Mouse (Mus musculus) MEL (cell line): Measurements from ENCODE around the gene Nsun2.

ENCODE experiments used
- BHLHE40 ChIP-seq: IDR thresholded peaks from 2 replicates; pipeline ENCODE4 v1.6.1; 2012; ENCODE audit warnings: low read depth, mild to moderate bottlenecking, inconsistent platforms, low read length, improper control_type of control experiment, borderline replicate concordance
- CHD1 ChIP-seq: IDR thresholded peaks from 2 replicates; pipeline ENCODE4 v1.6.1; 2012; ENCODE audit warnings: low read depth, mild to moderate bottlenecking, inconsistent platforms, low read length, improper control_type of control experiment
- CHD2 ChIP-seq: IDR thresholded peaks from 2 replicates; pipeline ENCODE4 v1.6.1; 2011; ENCODE audit warnings: low read length, improper control_type of control experiment
- CTCF ChIP-seq, 3 experiments: IDR thresholded peaks in 2 of 3; conservative IDR thresholded peaks in 1 of 3; 2 replicates each; pipeline ENCODE4 v1.5.1; 2011 to 2012; ENCODE audit warnings: low read length in 3 of 3, low read depth in 2 of 3, mild to moderate bottlenecking in 2 of 3, improper control_type of control experiment in 1 of 3, inconsistent platforms in 1 of 3, mixed read lengths in 1 of 3, moderate library complexity in 1 of 3; ENCODE audit not compliant: control insufficient read depth in 1 of 3, insufficient read depth in 1 of 3, poor library complexity in 1 of 3, severe bottlenecking in 1 of 3
- GATA1 ChIP-seq: IDR thresholded peaks from 2 replicates; pipeline ENCODE4 v1.6.1; 2011; ENCODE audit warnings: low read depth, low read length, improper control_type of control experiment
- HCFC1 ChIP-seq: IDR thresholded peaks from 2 replicates; pipeline ENCODE4 v1.6.1; 2012; ENCODE audit warnings: low read depth, mild to moderate bottlenecking, inconsistent platforms, low read length, improper control_type of control experiment, moderate library complexity
- KAT2A ChIP-seq: conservative IDR thresholded peaks from 2 replicates; pipeline ENCODE4 v1.6.1; 2012; ENCODE audit warnings: low read depth, low read length, improper control_type of control experiment, inconsistent platforms
- MAFK ChIP-seq: IDR thresholded peaks from 2 replicates; pipeline ENCODE4 v1.6.1; 2011; ENCODE audit warnings: low read depth, mild to moderate bottlenecking, low read length, improper control_type of control experiment, borderline replicate concordance
- MAZ ChIP-seq: IDR thresholded peaks from 2 replicates; pipeline ENCODE4 v1.6.1; 2012; ENCODE audit warnings: low read depth, mild to moderate bottlenecking, inconsistent platforms, low read length, improper control_type of control experiment
- MYB ChIP-seq: IDR thresholded peaks from 2 replicates; pipeline ENCODE4 v1.6.1; 2011; ENCODE audit warnings: mild to moderate bottlenecking, low read depth, low read length, improper control_type of control experiment
- POLR2A ChIP-seq, 2 experiments: IDR thresholded peaks; 2 replicates each; pipeline ENCODE4 v1.6.1; 2011 to 2012; ENCODE audit warnings: low read length in 2 of 2, mild to moderate bottlenecking in 2 of 2, control low read depth in 1 of 2, improper control_type of control experiment in 1 of 2, low read depth in 1 of 2, moderate library complexity in 1 of 2; ENCODE audit not compliant: control insufficient read depth in 1 of 2, insufficient read depth in 1 of 2, poor library complexity in 1 of 2
- POLR2AphosphoS5 ChIP-seq: IDR thresholded peaks from 2 replicates; pipeline ENCODE4 v1.6.1; 2012; ENCODE audit warnings: low read depth, borderline replicate concordance, mild to moderate bottlenecking, inconsistent platforms, low read length, moderate library complexity, mixed read lengths
- USF2 ChIP-seq, 2 experiments: IDR thresholded peaks; 2 replicates each; pipeline ENCODE4 v1.6.1; 2011 to 2012; ENCODE audit warnings: improper control_type of control experiment in 2 of 2, low read length in 2 of 2, borderline replicate concordance in 1 of 2, inconsistent platforms in 1 of 2, low read depth in 1 of 2, mild to moderate bottlenecking in 1 of 2; ENCODE audit not compliant: insufficient read depth in 1 of 2

DNA sequence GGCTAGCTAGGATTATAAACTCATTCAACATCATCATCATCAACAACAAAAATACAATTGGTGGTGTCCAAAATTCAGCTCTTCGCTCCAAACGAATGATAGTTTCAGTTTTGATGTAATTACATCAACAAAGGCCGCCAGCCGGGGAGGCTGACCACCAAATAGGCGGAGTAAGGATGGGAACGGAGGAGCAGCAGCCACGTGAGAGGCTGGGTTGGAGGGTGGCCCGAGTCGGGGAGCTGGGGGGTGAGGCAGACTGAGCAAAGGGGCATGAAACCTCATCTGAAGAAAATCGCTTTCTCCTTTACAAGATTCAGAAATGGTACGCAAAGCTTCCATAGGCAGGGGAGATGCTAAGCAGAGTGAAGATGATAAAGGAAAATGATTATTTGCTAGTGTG is 43.1 kb downstream of the Nsun2 start:
- TF ChIP-seq MAZ (no peak), CTCF (IDR thresholded peaks at IDR 0.05 in 2 of 3, conservative IDR thresholded peaks at IDR 0.05 in 1 of 3; ENCODE audit: control insufficient read depth in 1 of 3, insufficient read depth in 1 of 3, low read depth in 2 of 3, low read length in 3 of 3, poor library complexity in 1 of 3, severe bottlenecking in 1 of 3) (no peak), CHD2 (no peak), GATA1 (no peak), HCFC1 (no peak), BHLHE40 (no peak), MYB (no peak), KAT2A (no peak), CHD1 (no peak), POLR2A (IDR thresholded peaks at IDR 0.05; ENCODE audit: control insufficient read depth in 1 of 2, insufficient read depth in 1 of 2, low read depth in 1 of 2, low read length in 2 of 2, poor library complexity in 1 of 2) (no peak), MAFK (no peak), POLR2AphosphoS5 (no peak), USF2 (IDR thresholded peaks at IDR 0.05; ENCODE audit: borderline replicate concordance in 1 of 2, insufficient read depth in 1 of 2, low read depth in 1 of 2, low read length in 2 of 2) (no peak)
